Mouse (Mus musculus) hindbrain, embryonic 16.5 days (tissue): ENCODE data around the gene Dnajb13. TPM values are rescaled to one million over a fixed set of nuclear protein-coding genes. Genes with fewer than 3 reads are reported as not detected.

Source experiments
- ATAC-seq: fragments of 200-750 bp; cut with Nextera tagmentation; 2 replicates; pipeline ENCODE4 v1.8.0; 2017; ENCODE audit warnings: moderate TSS enrichment, moderate library complexity
- H3K27ac ChIP-seq: fragments of 300-500 bp; sonication (generic); 2 replicates; pipeline ENCODE4 v1.5.1; 2014; ENCODE audit warnings: low read depth, mild to moderate bottlenecking, control low read depth, low read length, moderate library complexity
- H3K27me3 ChIP-seq: fragments of 300-500 bp; sonication (generic); replicated peaks from 2 replicates; pipeline ENCODE4 v1.6.1; 2014; ENCODE audit warnings: low read length; ENCODE audit not compliant: control insufficient read depth, insufficient read depth
- H3K36me3 ChIP-seq: fragments of 300-500 bp; sonication (generic); 2 replicates; pipeline ENCODE4 v1.6.1; 2014; ENCODE audit warnings: mild to moderate bottlenecking, low read length, moderate library complexity, mixed read lengths; ENCODE audit not compliant: control insufficient read depth, insufficient read depth
- H3K4me1 ChIP-seq: fragments of 300-500 bp; sonication (generic); 2 replicates; pipeline ENCODE4 v1.6.1; 2014; ENCODE audit warnings: low read depth, low read length; ENCODE audit not compliant: control insufficient read depth, insufficient read depth
- H3K4me2 ChIP-seq: fragments of 300-500 bp; sonication (generic); 2 replicates; pipeline ENCODE4 v1.6.1; 2014; ENCODE audit warnings: mild to moderate bottlenecking, low read length, control low read depth, moderate library complexity
- H3K4me3 ChIP-seq: fragments of 300-500 bp; sonication (generic); 2 replicates; pipeline ENCODE4 v1.5.1; 2014; ENCODE audit warnings: mild to moderate bottlenecking, low read length, control low read depth, moderate library complexity
- H3K9ac ChIP-seq: fragments of 300-500 bp; sonication (generic); 2 replicates; pipeline ENCODE4 v1.6.1; 2014; ENCODE audit warnings: low read depth, mild to moderate bottlenecking, control low read depth, low read length, moderate library complexity
- H3K9me3 ChIP-seq: fragments of 300-500 bp; sonication (generic); 2 replicates; pipeline ENCODE4 v1.6.1; 2014; ENCODE audit warnings: mild to moderate bottlenecking, low read length, moderate library complexity; ENCODE audit not compliant: control insufficient read depth
- WGBS: fragments of 180-500 bp; shearing (Covaris S2); extraction: QIAGEN DNeasy Blood & Tissue Kit; methylation state at CpG from one replicate; pipeline ENCODE4 v1.1.7; 2014; 5-methylcytosine and 5-hydroxymethylcytosine counted together
- polyA plus RNA-seq: library from polyadenylated mRNA; unstranded; fragments of >200 nt; fragmentation: Nextera tagmentation; extraction: Ambion mirVana; gene quantifications from 2 replicates; pipeline ENCODE4 v1.2.1, GENCODE M21; 2015

Dnajb13 gene
- polyA plus RNA-seq, 1 experiment from 2014 or later: 8.6 TPM

- no peak overlapping the region for H3K27ac ChIP-seq
- no peak overlapping the region for H3K9ac ChIP-seq
- 94% methylated on average over 11 of the region's 11 CpGs for WGBS
- no peak overlapping the region for H3K4me2 ChIP-seq
- no peak overlapping the region for H3K4me3 ChIP-seq
- H3K36me3 ChIP-seq: peaks cover 6% of the 10 kb centered on the region; the same call in 1 of the 2 replicates
- H3K9me3 ChIP-seq: no peaks in the 10 kb centered on the region
- ATAC-seq: no peak
- no peaks in the 10 kb centered on the region for H3K4me1 ChIP-seq
- H3K27me3 ChIP-seq: no peaks in the 10 kb centered on the region
Measured at GRCm38 (mm10) chr7:100470796-100471406, 43.9 kb downstream of the Dnajb13 start.

GRCm38 (mm10) chr7:100469502-100469901 lies 45.3 kb downstream of the Dnajb13 start:
- Histone ChIP-seq H3K27ac (no peak overlapping the region), H3K9me3 (no peaks in the 10 kb centered on the region), H3K4me1 (no peaks in the 10 kb centered on the region), H3K4me3 (no peak overlapping the region), H3K9ac (no peak overlapping the region), H3K4me2 (no peak overlapping the region), H3K27me3 (no peaks in the 10 kb centered on the region), H3K36me3 (peaks cover 6% of the 10 kb centered on the region; the same call in 1 of the 2 replicates)
- ATAC-seq: no peak
- 94% methylated on average over 1 of the region's 1 CpGs for WGBS

GRCm38 (mm10) chr7:100468761-100469160 lies 46.0 kb downstream of the Dnajb13 start:
- 89% methylated on average over 6 of the region's 6 CpGs for WGBS

GRCm38 (mm10) chr7:100466781-100467510 lies 47.8 kb downstream of the Dnajb13 start:
- Histone ChIP-seq H3K27ac (no peak overlapping the region), H3K4me2 (no peak overlapping the region), H3K4me3 (no peak overlapping the region), H3K4me1 (no peaks in the 10 kb centered on the region), H3K27me3 (no peaks in the 10 kb centered on the region), H3K9ac (no peak overlapping the region), H3K9me3 (no peaks in the 10 kb centered on the region), H3K36me3 (peaks cover 9% of the 10 kb centered on the region; the same call in 1 of the 2 replicates)
- WGBS: 92% methylated on average over 11 of the region's 11 CpGs
- no peak for ATAC-seq

More at GRCm38 (mm10) chr7:100468761-100469160, 46.0 kb downstream of the Dnajb13 start:
- Histone ChIP-seq H3K4me1 (no peaks in the 10 kb centered on the region), H3K9me3 (no peaks in the 10 kb centered on the region), H3K4me3 (no peak overlapping the region), H3K4me2 (no peak overlapping the region), H3K27ac (no peak overlapping the region), H3K36me3 (peaks cover 6% of the 10 kb centered on the region; the same call in 1 of the 2 replicates), H3K27me3 (no peaks in the 10 kb centered on the region), H3K9ac (no peak overlapping the region)
- ATAC-seq: no peak

- 0 out of 2 replicates have a peak, but pooled peaks have one; percentile 58 for ATAC-seq
- no peak overlapping the region for H3K4me2 ChIP-seq
- H3K4me1 ChIP-seq: no peaks in the 10 kb centered on the region
- no peaks in the 10 kb centered on the region for H3K27me3 ChIP-seq
- H3K27ac ChIP-seq: no peak overlapping the region
- peaks cover 9% of the 10 kb centered on the region for H3K36me3 ChIP-seq
- H3K9me3 ChIP-seq: no peaks in the 10 kb centered on the region
- no peak overlapping the region for H3K4me3 ChIP-seq
- H3K9ac ChIP-seq: no peak overlapping the region
- WGBS: 69% methylated on average over 5 of the region's 5 CpGs
Measured at GRCm38 (mm10) chr7:100465656-100466309, 49.0 kb downstream of the Dnajb13 start.

GRCm38 (mm10) chr7:100465248-100465647 lies 49.5 kb downstream of the Dnajb13 start:
- Histone ChIP-seq H3K9ac (no peak overlapping the region), H3K4me1 (no peaks in the 10 kb centered on the region), H3K36me3 (peaks cover 9% of the 10 kb centered on the region), H3K4me3 (no peak overlapping the region), H3K27me3 (no peaks in the 10 kb centered on the region), H3K9me3 (no peaks in the 10 kb centered on the region), H3K27ac (no peak overlapping the region), H3K4me2 (no peak overlapping the region)
- ATAC-seq: no peak
- WGBS: 74% methylated on average over 4 of the region's 4 CpGs

- H3K9ac ChIP-seq: no peak overlapping the region
- no peak overlapping the region for H3K4me3 ChIP-seq
- no peak overlapping the region for H3K27ac ChIP-seq
- H3K27me3 ChIP-seq: no peaks in the 10 kb centered on the region
- H3K36me3 ChIP-seq: peaks cover 13% of the 10 kb centered on the region; the same call in 1 of the 2 replicates
- no peak overlapping the region for H3K4me2 ChIP-seq
- H3K4me1 ChIP-seq: no peaks in the 10 kb centered on the region
- ATAC-seq: no peak
- WGBS: 98% methylated on average over 7 of the region's 7 CpGs
- H3K9me3 ChIP-seq: no peaks in the 10 kb centered on the region
Measured at GRCm38 (mm10) chr7:100464248-100464647, 50.5 kb downstream of the Dnajb13 start.

- no peak for ATAC-seq
- H3K27me3 ChIP-seq: no peaks in the 10 kb centered on the region
- no peaks in the 10 kb centered on the region for H3K4me1 ChIP-seq
- peaks cover 13% of the 10 kb centered on the region; the same call in 1 of the 2 replicates for H3K36me3 ChIP-seq
- H3K9me3 ChIP-seq: no peaks in the 10 kb centered on the region
- WGBS: 92% methylated on average over 10 of the region's 10 CpGs
- no peak overlapping the region for H3K27ac ChIP-seq
- H3K9ac ChIP-seq: no peak overlapping the region
- H3K4me2 ChIP-seq: no peak overlapping the region
- H3K4me3 ChIP-seq: no peak overlapping the region
Measured at GRCm38 (mm10) chr7:100463757-100464156, 51.0 kb downstream of the Dnajb13 start.

GRCm38 (mm10) chr7:100463194-100463593 lies 51.6 kb downstream of the Dnajb13 start:
- no peaks in the 10 kb centered on the region for H3K4me1 ChIP-seq
- H3K4me3 ChIP-seq: no peak overlapping the region
- H3K27ac ChIP-seq: no peak overlapping the region
- no peaks in the 10 kb centered on the region for H3K27me3 ChIP-seq
- no peak overlapping the region for H3K4me2 ChIP-seq
- no peak for ATAC-seq
- peaks cover 13% of the 10 kb centered on the region; the same call in 1 of the 2 replicates for H3K36me3 ChIP-seq
- WGBS: 86% methylated on average over 9 of the region's 9 CpGs
- H3K9me3 ChIP-seq: no peaks in the 10 kb centered on the region
- no peak overlapping the region for H3K9ac ChIP-seq
